Mouse (Mus musculus): ENCODE measurements around the gene BC048562. TPM values are rescaled to one million over a fixed set of nuclear protein-coding genes. Genes with fewer than 3 reads are reported as not detected.

Gene BC048562
- total RNA-seq, 2 experiments from 2014 or later: not detected

GRCm38 (mm10) chr9:108493246-108493645 lies 57.0 kb downstream of the BC048562 start:
- no peak for DNase-seq (ENCODE audit: extremely low spot score in 1 of 2, low spot score in 2 of 2)
- intact Hi-C loops (cut with DNase I): loop anchor here (2.0 to 10.0 kb wide), 2 partner anchors 14 to 918 kb away; partner anchors contain the start of genes Hyal1, Naa80 and Qars
- no peak for TF ChIP-seq CTCF (IDR thresholded peaks at IDR 0.05)
- Histone ChIP-seq H3K27ac (no peak overlapping the region), H3K4me3 (no peak overlapping the region)

- no peak for TF ChIP-seq CTCF (IDR thresholded peaks at IDR 0.05)
- intact Hi-C loops (cut with DNase I): loop anchor here (10.0 kb wide), 1 partner anchor 919 kb away; the partner anchor contains the start of genes Hyal1 and Naa80
- DNase-seq (ENCODE audit: extremely low spot score in 1 of 2, low spot score in 2 of 2): no peak
- no peak overlapping the region for H3K27ac ChIP-seq
- no peak overlapping the region for H3K4me3 ChIP-seq
Measured at GRCm38 (mm10) chr9:108494146-108494825, 58.0 kb downstream of the BC048562 start.

GRCm38 (mm10) chr9:108494905-108495304 lies 58.6 kb downstream of the BC048562 start:
- intact Hi-C loops (cut with DNase I): loop anchor here (10.0 kb wide), 1 partner anchor 920 kb away; the partner anchor contains the start of genes Hyal1 and Naa80
- TF ChIP-seq CTCF (IDR thresholded peaks at IDR 0.05): no peak
- DNase-seq (ENCODE audit: extremely low spot score in 1 of 2, low spot score in 2 of 2): no peak
- H3K27ac ChIP-seq: no peak overlapping the region
- H3K4me3 ChIP-seq: no peak overlapping the region

Other genes starting within 250 kb of the BC048562 start
- gene Bsn, start 246.1 kb upstream of the BC048562 start, total RNA-seq (2021): 100 to 1,000 TPM; 300 to 320 TPM
- 10 to 100 TPM; 77.4 to 77.5 TPM for gene Dag1, start 172.5 kb upstream of the BC048562 start, total RNA-seq (2021)
- gene Nicn1, start 146.1 kb upstream of the BC048562 start, total RNA-seq (2021): 100 to 1,000 TPM; 122 to 130 TPM
- 10 to 100 TPM; 32.1 to 38.0 TPM for gene Amt, start 139.6 kb upstream of the BC048562 start, total RNA-seq (2021)
- 100 to 1,000 TPM; 154 to 159 TPM for gene Rhoa, start 130.4 kb upstream of the BC048562 start, total RNA-seq (2021)
- 10 to 100 TPM; 29.3 to 35.4 TPM for gene Tcta, start 130.3 kb upstream of the BC048562 start, total RNA-seq (2021)
- 10 to 100 TPM; 90.0 to 94.1 TPM for gene Gpx1, start 97.6 kb upstream of the BC048562 start, total RNA-seq (2021)
- gene Usp4, start 88.6 kb upstream of the BC048562 start, total RNA-seq (2021): 100 to 1,000 TPM; 122 to 124 TPM
- 1 to 10 TPM; 2.0 to 3.3 TPM for gene 1700102P08Rik, start 43.7 kb upstream of the BC048562 start, total RNA-seq (2021)
- gene Ccdc36, start 8.0 kb upstream of the BC048562 start, total RNA-seq (2021): under 1 TPM; 0.26 to 0.29 TPM
- 10 to 100 TPM; 31.3 to 44.6 TPM for gene Ccdc71, start 24.0 kb downstream of the BC048562 start, total RNA-seq (2021)
- 10 to 100 TPM; 30.7 to 32.8 TPM for gene Klhdc8b, start 25.1 kb downstream of the BC048562 start, total RNA-seq (2021)
- gene Lamb2, start 43.3 kb downstream of the BC048562 start, total RNA-seq (2021): 10 to 100 TPM; 28.2 to 29.4 TPM
- gene Usp19, start 54.1 kb downstream of the BC048562 start, total RNA-seq (2021): 100 to 1,000 TPM; 153 to 167 TPM
- gene Qars, start 71.2 kb downstream of the BC048562 start, total RNA-seq (2021): 10 to 100 TPM; 75.3 to 78.0 TPM
- gene Qrich1, start 80.3 kb downstream of the BC048562 start, total RNA-seq (2021): 100 to 1,000 TPM; 140 to 155 TPM
- gene Impdh2, start 123.8 kb downstream of the BC048562 start, total RNA-seq (2021): 10 to 100 TPM; 53.5 to 54.1 TPM
- 10 to 100 TPM; 59.6 to 64.8 TPM for gene Ndufaf3, start 131.0 kb downstream of the BC048562 start, total RNA-seq (2021)
- 10 to 100 TPM; 93.1 to 94.2 TPM for gene Dalrd3, start 133.4 kb downstream of the BC048562 start, total RNA-seq (2021)
- gene Wdr6, start 142.3 kb downstream of the BC048562 start, total RNA-seq (2021): 100 to 1,000 TPM; 107 to 109 TPM
- 10 to 100 TPM; 83.8 to 93.6 TPM for gene P4htm, start 161.2 kb downstream of the BC048562 start, total RNA-seq (2021)
- 10 to 100 TPM; 51.7 to 53.8 TPM for gene Arih2, start 212.9 kb downstream of the BC048562 start, total RNA-seq (2021)
- gene Slc25a20, start 225.6 kb downstream of the BC048562 start, total RNA-seq (2021): 10 to 100 TPM; 11.5 to 12.3 TPM

All from left cerebral cortex, adult 2 months (tissue).